Mouse (Mus musculus) midbrain, embryonic 16.5 days (tissue): ENCODE results near the gene Olfr1019. TPM values are rescaled to one million over a fixed set of nuclear protein-coding genes. Genes with fewer than 3 reads are reported as not detected.

ENCODE experiments used
- polyA plus RNA-seq: library from polyadenylated mRNA; unstranded; fragments of >200 nt; fragmentation: Nextera tagmentation; extraction: Ambion mirVana; gene quantifications from 2 replicates; pipeline ENCODE4 v1.2.1, GENCODE M21; 2015

Gene Olfr1019
- polyA plus RNA-seq, 1 experiment from 2014 or later = not detected

Other genes starting within 250 kb of the Olfr1019 start
- gene Olfr1000, start 233.6 kb downstream of the Olfr1019 start, polyA plus RNA-seq = not detected in 2 replicates
- gene Olfr1002, start 194.8 kb downstream of the Olfr1019 start, polyA plus RNA-seq = not detected in 2 replicates
- not detected in 2 replicates for gene Olfr154, start 181.0 kb downstream of the Olfr1019 start, polyA plus RNA-seq
- not detected in 2 replicates for gene Olfr1006, start 166.7 kb downstream of the Olfr1019 start, polyA plus RNA-seq
- gene Olfr1008, start 156.1 kb downstream of the Olfr1019 start, polyA plus RNA-seq = not detected in 2 replicates
- gene Olfr1009, start 130.1 kb downstream of the Olfr1019 start, polyA plus RNA-seq = not detected in 2 replicates
- not detected in 2 replicates for gene Olfr1012, start 82.7 kb downstream of the Olfr1019 start, polyA plus RNA-seq
- gene Olfr1013, start 78.4 kb downstream of the Olfr1019 start, polyA plus RNA-seq = not detected in 2 replicates
- not detected in 2 replicates for gene Olfr1014, start 72.8 kb downstream of the Olfr1019 start, polyA plus RNA-seq
- not detected in 2 replicates for gene Olfr1015, start 63.5 kb downstream of the Olfr1019 start, polyA plus RNA-seq
- not detected in 2 replicates for gene Olfr1016, start 42.9 kb downstream of the Olfr1019 start, polyA plus RNA-seq
- gene Olfr1018, start 27.0 kb downstream of the Olfr1019 start, polyA plus RNA-seq = not detected in 2 replicates
- gene Olfr1020, start 1.5 kb upstream of the Olfr1019 start, polyA plus RNA-seq = not detected in 2 replicates
- gene Olfr1022, start 23.1 kb upstream of the Olfr1019 start, polyA plus RNA-seq = not detected in 2 replicates
- not detected in 2 replicates for gene Olfr1023, start 40.2 kb upstream of the Olfr1019 start, polyA plus RNA-seq
- gene Olfr1024, start 59.6 kb upstream of the Olfr1019 start, polyA plus RNA-seq = not detected in 2 replicates
- gene Olfr1025-ps1, start 69.7 kb upstream of the Olfr1019 start, polyA plus RNA-seq = not detected in 2 replicates
- not detected in 2 replicates for gene Olfr1026, start 76.1 kb upstream of the Olfr1019 start, polyA plus RNA-seq
- not detected in 2 replicates for gene Olfr1028, start 105.0 kb upstream of the Olfr1019 start, polyA plus RNA-seq
- gene Olfr1029, start 128.4 kb upstream of the Olfr1019 start, polyA plus RNA-seq = not detected in 2 replicates
- not detected in 2 replicates for gene Olfr1030, start 133.8 kb upstream of the Olfr1019 start, polyA plus RNA-seq
- not detected in 2 replicates for gene Olfr1031, start 144.8 kb upstream of the Olfr1019 start, polyA plus RNA-seq
- gene Olfr1032, start 160.1 kb upstream of the Olfr1019 start, polyA plus RNA-seq = not detected in 2 replicates
- gene Olfr1033, start 175.2 kb upstream of the Olfr1019 start, polyA plus RNA-seq = 0.79 TPM in 1 of 2 replicates, not detected in the other
- not detected in 2 replicates for gene Olfr1034, start 200.4 kb upstream of the Olfr1019 start, polyA plus RNA-seq
- not detected in 2 replicates for gene Olfr1036, start 228.5 kb upstream of the Olfr1019 start, polyA plus RNA-seq
- gene Olfr1037, start 241.9 kb upstream of the Olfr1019 start, polyA plus RNA-seq = not detected in 2 replicates